In genomic region chr8:127528315-127528714, GRCm38 (mm10) we compare ENCODE assay signal across 27 mouse cellular contexts.
A peak's percentile ranks its signal among the peaks of the same experiment; 100 is the strongest.
DNase-seq lines count a peak whose midpoint lies in the region; ATAC-seq lines count a peak whose summit lies in the region.
"Had no signal": no experiment of that assay in that cellular context is flagged by ENCODE, and none has a peak within 500 bp of the region (broad histone marks: within the 10 kb centered on the region; RNA-seq: fewer than 3 reads in every experiment).

No protein-coding gene starts in this region.

- 0 out of 2 replicates have a peak overlapping the region, but pooled peaks have one; percentile 12 for H3K9ac ChIP-seq in embryonic facial prominence, embryonic 12.5 days
- no peak overlapping the region for H3K9ac ChIP-seq in hindbrain, embryonic 15.5 days
- no peak overlapping the region for H3K9ac ChIP-seq in hindbrain, embryonic 16.5 days (ENCODE audit: low read depth, low read length)
- H3K9ac ChIP-seq in liver, embryonic 16.5 days (ENCODE audit: low read depth, low read length), result no peak overlapping the region
- no peak overlapping the region for H3K9ac ChIP-seq in midbrain, embryonic 16.5 days (ENCODE audit: low read depth, low read length)
- H3K9ac ChIP-seq in midbrain, embryonic 11.5 days (ENCODE audit: low read length), result no peak overlapping the region
- H3K9ac ChIP-seq: forebrain, postnatal 0 days; heart, embryonic 12.5 days; heart, embryonic 15.5 days; hindbrain, embryonic 14.5 days had no signal

- no peak overlapping the region for H3K27ac ChIP-seq in embryonic facial prominence, embryonic 12.5 days
- no peak overlapping the region for H3K27ac ChIP-seq in embryonic facial prominence, embryonic 10.5 days (replicated peaks)
- H3K27ac ChIP-seq in hindbrain, embryonic 15.5 days (replicated peaks), result no peak overlapping the region
- H3K27ac ChIP-seq in hindbrain, embryonic 16.5 days (ENCODE audit: low read depth, low read length), result no peak overlapping the region
- H3K27ac ChIP-seq in liver, embryonic 16.5 days (ENCODE audit: low read length), result no peak overlapping the region
- no peak overlapping the region for H3K27ac ChIP-seq in midbrain, embryonic 16.5 days (ENCODE audit: low read length)
- H3K27ac ChIP-seq in midbrain, embryonic 11.5 days (ENCODE audit: low read depth, low read length), result no peak overlapping the region
- H3K27ac ChIP-seq: gastrocnemius, adult 2 months; heart, embryonic 15.5 days; hindbrain, embryonic 14.5 days had no signal

- no peak overlapping the region for H3K4me3 ChIP-seq in embryonic facial prominence, embryonic 12.5 days
- no peak overlapping the region for H3K4me3 ChIP-seq in embryonic facial prominence, embryonic 10.5 days
- no peak overlapping the region for H3K4me3 ChIP-seq in hindbrain, embryonic 15.5 days
- H3K4me3 ChIP-seq in hindbrain, embryonic 16.5 days (ENCODE audit: low read length), result no peak overlapping the region
- no peak overlapping the region for H3K4me3 ChIP-seq in liver, embryonic 16.5 days (ENCODE audit: low read depth, low read length)
- no peak overlapping the region for H3K4me3 ChIP-seq in midbrain, embryonic 16.5 days (ENCODE audit: low read depth, low read length)
- H3K4me3 ChIP-seq in midbrain, embryonic 11.5 days (ENCODE audit: low read depth, low read length), result no peak overlapping the region
- H3K4me3 ChIP-seq: erythroblast, embryonic 14.5 days; gastrocnemius, adult 2 months; heart, embryonic 12.5 days; heart, embryonic 15.5 days had no signal

- no peak overlapping the region for H3K4me2 ChIP-seq in embryonic facial prominence, embryonic 12.5 days (replicated peaks)
- H3K4me2 ChIP-seq in hindbrain, embryonic 15.5 days, result no peak overlapping the region
- H3K4me2 ChIP-seq in hindbrain, embryonic 16.5 days (ENCODE audit: low read length), result no peak overlapping the region
- no peak overlapping the region for H3K4me2 ChIP-seq in liver, embryonic 16.5 days (ENCODE audit: low read depth, low read length)
- no peak overlapping the region for H3K4me2 ChIP-seq in midbrain, embryonic 16.5 days (ENCODE audit: low read length)
- H3K4me2 ChIP-seq in midbrain, embryonic 11.5 days, result no peak overlapping the region
- H3K4me2 ChIP-seq: heart, embryonic 12.5 days; heart, embryonic 15.5 days; hindbrain, embryonic 14.5 days had no signal

- WGBS in embryonic facial prominence, embryonic 12.5 days, result 95% methylated on average over 2 of the region's 2 CpGs
- 91% methylated on average over 2 of the region's 2 CpGs for WGBS in embryonic facial prominence, embryonic 10.5 days
- 100% methylated on average over 2 of the region's 2 CpGs for WGBS in hindbrain, embryonic 15.5 days
- 94% methylated on average over 2 of the region's 2 CpGs for WGBS in hindbrain, embryonic 16.5 days
- 60% methylated on average over 2 of the region's 2 CpGs for WGBS in liver, embryonic 16.5 days (ENCODE audit: insufficient replicate concordance)
- WGBS in midbrain, embryonic 16.5 days, result 94% methylated on average over 2 of the region's 2 CpGs
- 94% methylated on average over 2 of the region's 2 CpGs for WGBS in midbrain, embryonic 11.5 days

- 0 out of 2 replicates have a peak, but pooled peaks have one; percentile 52 for ATAC-seq in embryonic facial prominence, embryonic 12.5 days (ENCODE audit: insufficient number of reproducible peaks, insufficient read depth, low FRiP score, low TSS enrichment)
- ATAC-seq in hindbrain, embryonic 15.5 days (ENCODE audit: low FRiP score, low read depth), result peak; percentile 59; the same call in 1 of the 2 replicates
- ATAC-seq in hindbrain, embryonic 16.5 days, result no peak
- ATAC-seq in liver, embryonic 16.5 days (ENCODE audit: low read depth), result 0 out of 2 replicates have a peak, but pooled peaks have one; percentile 7
- 0 out of 2 replicates have a peak, but pooled peaks have one; percentile 36 for ATAC-seq in midbrain, embryonic 16.5 days
- ATAC-seq in midbrain, embryonic 11.5 days (ENCODE audit: low FRiP score), result no peak
- ATAC-seq: activated CD4-positive, CD25-positive, alpha-beta regulatory T cell, adult 4 months; forebrain, embryonic 14.5 days; forebrain, postnatal 0 days had no signal

- H3K27me3 ChIP-seq in embryonic facial prominence, embryonic 12.5 days, result no peaks in the 10 kb centered on the region
- H3K27me3 ChIP-seq in embryonic facial prominence, embryonic 10.5 days (replicated peaks; ENCODE audit: low read depth, poor library complexity, severe bottlenecking), result no peaks in the 10 kb centered on the region
- H3K27me3 ChIP-seq in hindbrain, embryonic 15.5 days, result no peaks in the 10 kb centered on the region
- H3K27me3 ChIP-seq in hindbrain, embryonic 16.5 days (replicated peaks; ENCODE audit: control insufficient read depth, insufficient read depth, low read length), result no peaks in the 10 kb centered on the region
- no peaks in the 10 kb centered on the region for H3K27me3 ChIP-seq in liver, embryonic 16.5 days (ENCODE audit: control insufficient read depth, insufficient read depth, low read depth, low read length)
- no peaks in the 10 kb centered on the region for H3K27me3 ChIP-seq in midbrain, embryonic 16.5 days (ENCODE audit: control insufficient read depth, insufficient read depth, low read depth, low read length)
- no peaks in the 10 kb centered on the region for H3K27me3 ChIP-seq in midbrain, embryonic 11.5 days (ENCODE audit: control insufficient read depth, insufficient read depth, low read length)
- H3K27me3 ChIP-seq: heart, embryonic 12.5 days; heart, embryonic 15.5 days had no signal

- H3K36me3 ChIP-seq in embryonic facial prominence, embryonic 12.5 days, result no peaks in the 10 kb centered on the region
- no peaks in the 10 kb centered on the region for H3K36me3 ChIP-seq in embryonic facial prominence, embryonic 10.5 days (replicated peaks)
- no peaks in the 10 kb centered on the region for H3K36me3 ChIP-seq in hindbrain, embryonic 15.5 days
- no peaks in the 10 kb centered on the region for H3K36me3 ChIP-seq in hindbrain, embryonic 16.5 days (ENCODE audit: control insufficient read depth, insufficient read depth, low read length)
- no peaks in the 10 kb centered on the region for H3K36me3 ChIP-seq in liver, embryonic 16.5 days (ENCODE audit: control insufficient read depth, insufficient read depth)
- H3K36me3 ChIP-seq in midbrain, embryonic 16.5 days (ENCODE audit: control insufficient read depth, insufficient read depth, low read length), result no peaks in the 10 kb centered on the region
- H3K36me3 ChIP-seq in midbrain, embryonic 11.5 days (ENCODE audit: control insufficient read depth, insufficient read depth, low read length), result no peaks in the 10 kb centered on the region
- H3K36me3 ChIP-seq: heart, embryonic 12.5 days; heart, embryonic 15.5 days had no signal

- no peaks in the 10 kb centered on the region for H3K9me3 ChIP-seq in embryonic facial prominence, embryonic 12.5 days
- no peaks in the 10 kb centered on the region for H3K9me3 ChIP-seq in embryonic facial prominence, embryonic 10.5 days
- no peaks in the 10 kb centered on the region for H3K9me3 ChIP-seq in hindbrain, embryonic 15.5 days
- no peaks in the 10 kb centered on the region for H3K9me3 ChIP-seq in hindbrain, embryonic 16.5 days (ENCODE audit: control insufficient read depth, low read length)
- no peaks in the 10 kb centered on the region for H3K9me3 ChIP-seq in liver, embryonic 16.5 days (replicated peaks; ENCODE audit: control insufficient read depth, low read length)
- no peaks in the 10 kb centered on the region for H3K9me3 ChIP-seq in midbrain, embryonic 16.5 days (replicated peaks; ENCODE audit: control insufficient read depth, low read length, poor library complexity, severe bottlenecking)
- H3K9me3 ChIP-seq in midbrain, embryonic 11.5 days (ENCODE audit: control insufficient read depth, low read length), result no peaks in the 10 kb centered on the region
- H3K9me3 ChIP-seq: heart, embryonic 12.5 days; heart, embryonic 15.5 days had no signal

- peaks cover 4% of the 10 kb centered on the region; the same call in 1 of the 2 replicates for H3K4me1 ChIP-seq in embryonic facial prominence, embryonic 12.5 days
- 0 out of 2 replicates have a peak, but pooled peaks cover 8% of the 10 kb centered on the region for H3K4me1 ChIP-seq in embryonic facial prominence, embryonic 10.5 days
- no peaks in the 10 kb centered on the region for H3K4me1 ChIP-seq in hindbrain, embryonic 15.5 days (replicated peaks)
- H3K4me1 ChIP-seq in hindbrain, embryonic 16.5 days (ENCODE audit: control insufficient read depth, insufficient read depth, low read depth, low read length), result no peaks in the 10 kb centered on the region
- no peaks in the 10 kb centered on the region for H3K4me1 ChIP-seq in liver, embryonic 16.5 days (ENCODE audit: control insufficient read depth, low read depth, low read length)
- no peaks in the 10 kb centered on the region for H3K4me1 ChIP-seq in midbrain, embryonic 16.5 days (ENCODE audit: control insufficient read depth, insufficient read depth, low read length)
- no peaks in the 10 kb centered on the region for H3K4me1 ChIP-seq in midbrain, embryonic 11.5 days (ENCODE audit: control insufficient read depth, insufficient read depth, low read length)
- H3K4me1 ChIP-seq: heart, embryonic 15.5 days had no signal

- DNase-seq in embryonic facial prominence, embryonic 10.5 days (ENCODE audit: low spot score), result no peak
- no peak for DNase-seq in liver
- no peak for DNase-seq in midbrain, embryonic 11.5 days (ENCODE audit: low spot score, missing footprints)
- DNase-seq: adrenal gland, adult 8-10 months; adrenal gland, postnatal 25 days; cerebellum, adult 11-12 months; cerebellum, adult 8-10 months; cerebellum, postnatal 10 days; cerebellum, postnatal 36 days; embryo, embryonic 11 days; forebrain, postnatal 0 days; gastrocnemius, adult 2 months; gastrocnemius, postnatal 14 days; heart, adult 11 months; heart, postnatal 14 days; heart, postnatal 4 days had no signal

Comparison
In these comparisons a context has a peak if more than half of its experiments do, and no peak if none do; other contexts are left out.
1. ATAC-seq: peak in embryonic facial prominence, embryonic 12.5 days (single experiment), hindbrain, embryonic 15.5 days (single experiment), liver, embryonic 16.5 days (single experiment) and midbrain, embryonic 16.5 days (single experiment); none in hindbrain, embryonic 16.5 days (single experiment) and midbrain, embryonic 11.5 days (single experiment).